Mouse (Mus musculus) lung, postnatal 0 days (tissue): ENCODE results near the gene Dtx1.

Experiments
- CTCF ChIP-seq: IDR thresholded peaks from 2 replicates; pipeline ENCODE4 v1.5.1; 2016; ENCODE audit warnings: antibody characterized with exemption, mild to moderate bottlenecking
- EP300 ChIP-seq: IDR thresholded peaks from 2 replicates; pipeline ENCODE4 v1.6.1; 2016; ENCODE audit warnings: antibody characterized with exemption, mild to moderate bottlenecking, control low read depth

DNA sequence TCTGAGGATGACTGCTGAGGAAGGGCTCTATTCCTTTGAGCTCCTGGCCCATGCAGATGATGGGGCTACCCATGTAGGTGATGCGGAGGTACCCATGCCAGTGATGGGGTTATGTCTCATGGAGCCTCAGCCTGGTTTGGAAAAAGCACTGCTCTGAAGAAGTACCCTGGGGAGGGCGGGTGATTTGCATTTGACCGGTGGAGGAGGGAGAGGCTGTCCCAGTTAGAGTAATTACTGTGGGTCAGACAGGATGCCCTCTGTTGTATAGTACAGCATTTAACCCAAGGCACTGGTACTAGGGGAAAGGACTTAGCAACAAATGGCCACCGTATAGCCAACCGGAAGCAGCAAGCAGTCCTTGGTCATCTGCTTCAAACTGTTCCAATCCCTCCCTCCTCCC is 76.9 kb downstream of the Dtx1 start:
- no peak for TF ChIP-seq CTCF
- no peak for TF ChIP-seq EP300
